Mouse (Mus musculus) spleen, postnatal 36 days (tissue): ENCODE data around the gene Vmn2r106.

Source experiments
- DNase-seq, 2 experiments: peaks; one replicate each; pipeline ENCODE4 v3.0.0; 2022; ENCODE audit warnings: low spot score in 2 of 2, mixed read lengths in 1 of 2

Vmn2r106 gene

DNA sequence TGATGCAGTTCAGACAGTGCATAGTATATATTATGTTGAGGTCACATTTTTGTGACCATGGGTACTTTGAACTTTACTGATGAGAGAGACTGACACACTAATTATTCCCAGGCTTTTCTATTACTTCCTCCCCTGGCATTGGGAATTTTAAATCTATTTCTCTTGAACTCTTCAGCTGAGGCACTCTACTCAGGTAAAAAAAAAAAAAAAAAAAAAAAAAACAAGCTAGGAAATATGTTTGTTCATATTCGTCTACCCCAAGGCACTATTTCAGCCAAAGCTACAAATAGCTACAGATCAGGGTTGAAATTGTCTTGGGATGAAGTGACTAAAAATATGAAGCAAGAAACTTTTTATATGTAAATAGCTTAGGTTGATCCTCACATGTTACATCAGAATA, at the start of gene Vmn2r106:
Gene Vmn2r106 (minus strand): TSS at position 101 of the 400 bp plus-strand sequence.
- no peak for DNase-seq

DNA sequence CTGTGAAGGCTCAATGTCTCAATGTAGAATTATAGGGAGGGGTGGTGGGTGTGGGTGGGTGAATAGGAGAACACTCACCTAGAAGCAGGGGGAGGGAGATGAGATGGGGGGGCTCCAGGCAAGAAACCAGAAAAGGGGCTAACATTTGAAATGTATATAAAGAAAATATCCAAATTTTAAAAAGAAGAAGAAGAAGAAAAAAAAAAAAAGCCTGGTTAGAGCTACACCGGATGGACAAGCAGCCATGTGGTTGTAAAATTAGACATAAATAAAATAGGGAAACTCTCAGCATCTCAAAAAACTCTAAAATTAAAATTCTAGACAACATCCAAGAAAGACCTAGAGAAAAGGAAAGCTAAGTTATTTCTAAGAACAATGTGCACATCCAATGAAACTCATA, 20.4 kb upstream of the Vmn2r106 start:
- no peak for DNase-seq

DNA sequence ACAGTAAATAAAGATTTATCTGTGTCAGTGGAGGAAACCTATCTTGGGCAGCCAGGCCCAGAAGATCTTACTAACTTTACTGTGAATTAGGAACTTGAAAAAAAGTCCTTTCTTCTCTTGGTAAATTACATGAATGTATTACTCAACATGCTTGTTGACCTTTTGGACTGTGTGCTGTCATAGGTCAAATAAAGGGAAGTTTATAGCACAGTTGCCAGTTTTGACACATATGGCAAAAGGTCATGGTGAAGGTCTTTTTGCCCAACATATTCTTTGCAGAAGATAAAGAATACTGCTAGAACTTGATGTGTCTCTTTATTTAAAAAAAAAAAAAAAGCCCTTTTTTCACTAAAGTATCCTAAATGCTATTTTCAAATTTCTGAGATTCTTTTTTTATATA, 1.6 kb upstream of the Vmn2r106 start:
- DNase-seq, result no peak

DNA sequence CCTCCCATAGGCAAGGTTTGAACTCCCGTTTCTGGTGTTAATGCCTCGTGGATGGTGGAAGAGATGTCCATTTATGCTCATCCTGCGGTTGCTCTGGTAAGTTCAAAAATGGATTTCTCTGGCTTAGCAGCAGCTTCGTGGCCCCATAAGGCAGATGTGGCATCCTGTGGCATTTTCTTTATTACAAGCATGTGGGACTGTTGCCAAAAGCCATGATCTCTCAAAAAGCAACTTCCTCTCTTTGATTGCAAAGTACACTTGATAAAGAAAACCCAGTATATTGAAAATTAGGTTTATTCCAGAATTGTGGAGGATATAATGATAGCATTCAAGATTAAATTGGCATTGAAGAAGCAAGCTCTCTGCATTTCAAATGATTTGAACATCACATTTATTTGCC, 29.8 kb downstream of the Vmn2r106 start:
- DNase-seq, result no peak

DNA sequence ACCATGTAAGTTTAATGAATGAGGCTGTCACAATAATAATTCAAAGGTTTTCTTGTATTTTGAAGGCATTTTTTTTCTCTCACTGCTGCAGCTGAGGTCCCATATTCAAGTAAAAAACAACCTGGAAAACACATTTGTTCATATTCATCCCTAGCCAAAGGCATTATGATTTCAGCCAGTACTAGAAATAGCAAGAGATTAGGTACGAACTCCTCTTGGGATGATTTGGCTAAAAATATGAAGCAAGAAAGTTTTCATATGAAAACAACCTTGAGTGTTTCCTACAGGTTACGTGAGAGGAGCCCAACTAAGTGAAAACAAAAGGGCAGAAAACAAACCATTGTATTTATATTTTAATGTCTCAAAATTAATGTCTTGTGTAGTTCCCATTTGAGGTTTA, 50.4 kb downstream of the Vmn2r106 start, which contains the start of gene Vmn2r105:
Gene Vmn2r105 (minus strand): TSS at position 101 of the 400 bp plus-strand sequence.
- DNase-seq, result no peak
